Mouse (Mus musculus) T-helper 2 cell (primary cell): ENCODE results near the gene Ddah1.

Experiments used
- in situ Hi-C: fragments of 300-600 bp; cut with MboI, MseI; formaldehyde crosslinking; loops from one replicate; pipeline ENCODE4 v1.15.1; 2025; ENCODE audit warnings: high pct_unique_total_duplicates

Gene Ddah1

GRCm38 (mm10) chr3:145904850-145905776, 146.6 kb downstream of the Ddah1 start:
- in situ Hi-C loops = loop anchor here (25.0 kb wide), 1 partner anchor 793 kb away; the partner anchor contains the start of gene Odf2l

- in situ Hi-C loops = loop anchor here (25.0 kb wide), 1 partner anchor 794 kb away; the partner anchor contains the start of gene Odf2l
These were observed 148.1 kb downstream of the Ddah1 start for GRCm38 (mm10) chr3:145906582-145906981.

- in situ Hi-C loops = loop anchor here (10.0 to 25.0 kb wide), 2 partner anchors 298 to 800 kb away; partner anchors contain the start of gene Odf2l
These were observed 154.0 kb downstream of the Ddah1 start for GRCm38 (mm10) chr3:145912512-145912911.

- in situ Hi-C loops = loop anchor here (10.0 to 25.0 kb wide), 2 partner anchors 298 to 801 kb away; partner anchors contain the start of gene Odf2l
These were observed 154.8 kb downstream of the Ddah1 start for GRCm38 (mm10) chr3:145913263-145913662.

- in situ Hi-C loops = loop anchor here (10.0 to 25.0 kb wide), 2 partner anchors 299 to 802 kb away; partner anchors contain the start of gene Odf2l
These were observed 155.5 kb downstream of the Ddah1 start for GRCm38 (mm10) chr3:145913942-145914341.

GRCm38 (mm10) chr3:145916374-145916773, 157.9 kb downstream of the Ddah1 start:
- in situ Hi-C loops = loop anchor here (5.0 to 25.0 kb wide), 3 partner anchors 302 to 804 kb away; partner anchors contain the start of gene Odf2l

GRCm38 (mm10) chr3:145916826-145917225, 158.4 kb downstream of the Ddah1 start:
- in situ Hi-C loops = loop anchor here (5.0 to 25.0 kb wide), 3 partner anchors 302 to 805 kb away; partner anchors contain the start of gene Odf2l

GRCm38 (mm10) chr3:145922019-145922854, 163.8 kb downstream of the Ddah1 start, which contains the start of gene Bcl10:
TSS of gene Bcl10 (plus strand) at chr3:145922804.
- in situ Hi-C loops = loop anchor here (25.0 kb wide), 1 partner anchor 810 kb away; the partner anchor contains the start of gene Odf2l

GRCm38 (mm10) chr3:145922971-145923370, 164.5 kb downstream of the Ddah1 start:
- in situ Hi-C loops = loop anchor here (25.0 kb wide), 1 partner anchor 811 kb away; the partner anchor contains the start of gene Odf2l

- in situ Hi-C loops = loop anchor here (25.0 kb wide), 1 partner anchor 812 kb away; the partner anchor contains the start of gene Odf2l
These were observed 165.6 kb downstream of the Ddah1 start for GRCm38 (mm10) chr3:145923874-145924577.

GRCm38 (mm10) chr3:145924649-145925337, 166.3 kb downstream of the Ddah1 start:
- in situ Hi-C loops = loop anchor here (25.0 kb wide), 2 partner anchors 588 to 812 kb away; partner anchors contain the start of genes Odf2l and Rpf1

- in situ Hi-C loops = loop anchor here (25.0 kb wide), 1 partner anchor 587 kb away; the partner anchor contains the start of gene Rpf1
These were observed 167.0 kb downstream of the Ddah1 start for GRCm38 (mm10) chr3:145925506-145925905.

GRCm38 (mm10) chr3:145929525-145930400, 171.3 kb downstream of the Ddah1 start:
- in situ Hi-C loops = loop anchor here (25.0 kb wide), 1 partner anchor 583 kb away; the partner anchor contains the start of gene Rpf1

- in situ Hi-C loops = loop anchor here (25.0 kb wide), 1 partner anchor 578 kb away; the partner anchor contains the start of gene Rpf1
These were observed 175.4 kb downstream of the Ddah1 start for GRCm38 (mm10) chr3:145933845-145934244.

- in situ Hi-C loops = loop anchor here (25.0 kb wide), 1 partner anchor 575 kb away; the partner anchor contains the start of gene Rpf1
These were observed 179.3 kb downstream of the Ddah1 start, which contains the start of gene 2410004B18Rik for GRCm38 (mm10) chr3:145937505-145938404. TSS of gene 2410004B18Rik (plus strand) at chr3:145938014.

GRCm38 (mm10) chr3:145938405-145939349, 180.2 kb downstream of the Ddah1 start:
- in situ Hi-C loops = loop anchor here (25.0 kb wide), 1 partner anchor 574 kb away; the partner anchor contains the start of gene Rpf1
